Mouse (Mus musculus) gastrocnemius, adult 2 months (tissue): ENCODE data around the gene Prrt1. TPM values are rescaled to one million over a fixed set of nuclear protein-coding genes. Genes with fewer than 3 reads are reported as not detected.
A peak's percentile ranks its signal among the peaks of the same experiment; 100 is the strongest.

Experiments
- DNase-seq: peaks from one replicate; pipeline ENCODE4 v3.0.0; 2022
- H3K27ac ChIP-seq: fragments of 200-600 bp; 2 replicates; pipeline ENCODE4 v1.8.1; 2022; ENCODE audit warnings: mild to moderate bottlenecking
- H3K4me3 ChIP-seq: fragments of 200-600 bp; 2 replicates; pipeline ENCODE4 v1.8.1; 2022; ENCODE audit warnings: mild to moderate bottlenecking, moderate library complexity
- CTCF ChIP-seq: fragments of 200-600 bp; IDR thresholded peaks from 2 replicates; pipeline ENCODE4 v1.8.1; 2022; ENCODE audit warnings: antibody characterized with exemption, mild to moderate bottlenecking, moderate library complexity
- intact Hi-C: fragments of 180-260 bp; cut with DNase I; formaldehyde crosslinking; loops from one replicate; pipeline ENCODE4 v1.15.1; 2025
- total RNA-seq, 2 experiments: library from RNA; stranded (reverse); gene quantifications; 2 replicates each; pipeline ENCODE4 v1.2.3; 2021

Gene Prrt1
- total RNA-seq, 2 experiments from 2014 or later = 0.28 to 0.36 TPM

GRCm38 (mm10) chr17:34658145-34658544 lies 28.8 kb downstream of the Prrt1 start:
- intact Hi-C loops = no loop called here
- no peak for DNase-seq
- H3K4me3 ChIP-seq = no peak overlapping the region
- H3K27ac ChIP-seq = peak overlapping the region; percentile 90; the same call in 1 of the 2 replicates
- TF ChIP-seq CTCF = no peak

DNA sequence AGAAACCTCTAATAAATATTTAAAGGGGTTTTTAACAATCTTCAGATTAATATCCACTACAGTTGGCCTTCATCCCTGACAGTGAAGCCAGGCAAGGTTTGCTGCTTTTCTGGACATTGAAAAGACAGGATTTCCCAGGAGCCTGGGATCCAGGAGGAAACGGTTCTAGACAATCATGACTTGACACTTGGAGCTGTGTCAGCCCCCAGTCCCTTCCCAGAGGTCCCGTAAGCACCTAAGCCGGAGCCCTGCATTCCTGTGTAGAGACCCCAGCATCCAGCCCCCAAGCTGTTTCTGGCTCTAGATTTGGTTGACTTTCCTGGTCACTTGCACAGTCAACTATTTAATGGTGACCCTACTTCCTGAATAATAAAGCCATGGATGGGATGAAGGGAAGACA lies 29.3 kb downstream of the Prrt1 start:
- Histone ChIP-seq H3K27ac (peak overlapping the region; percentile 90; the same call in 1 of the 2 replicates), H3K4me3 (no peak overlapping the region)
- intact Hi-C loops = no loop called here
- TF ChIP-seq CTCF = no peak
- DNase-seq = no peak

GRCm38 (mm10) chr17:34659181-34659896 lies 30.0 kb downstream of the Prrt1 start:
- TF ChIP-seq CTCF = no peak
- Histone ChIP-seq H3K4me3 (peak overlapping the region; percentile 69), H3K27ac (peak overlapping the region; percentile 90)
- DNase-seq = peak; percentile 29
- intact Hi-C loops = no loop called here

DNA sequence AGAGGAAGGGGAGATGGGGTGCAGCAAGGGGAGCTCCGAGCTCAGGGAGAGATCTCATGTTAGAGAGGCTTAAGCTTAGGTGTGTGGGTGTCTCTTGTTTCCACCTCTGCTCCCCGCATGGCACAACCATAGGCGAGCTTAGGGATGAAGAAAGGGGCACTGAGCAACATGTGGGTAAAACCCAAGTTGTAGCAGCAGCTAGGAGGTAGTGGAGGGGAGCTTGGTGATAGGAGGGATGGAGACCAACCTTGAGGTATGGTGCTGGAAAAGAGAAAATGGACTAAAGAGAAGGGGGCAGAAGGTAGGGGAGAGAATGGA lies 30.5 kb downstream of the Prrt1 start:
- no peak for DNase-seq
- H3K27ac ChIP-seq = peak overlapping the region; percentile 90
- H3K4me3 ChIP-seq = peak overlapping the region; percentile 69
- intact Hi-C loops = no loop called here
- TF ChIP-seq CTCF = no peak

- TF ChIP-seq CTCF = no peak
- Histone ChIP-seq H3K4me3 (peak overlapping the region; percentile 69), H3K27ac (peak overlapping the region; percentile 90)
- peak; percentile 79 for DNase-seq
- intact Hi-C loops = no loop called here
Observed at GRCm38 (mm10) chr17:34660259-34660820, 31.0 kb downstream of the Prrt1 start.

GRCm38 (mm10) chr17:34661121-34661591 lies 31.8 kb downstream of the Prrt1 start:
- no peak for TF ChIP-seq CTCF
- H3K27ac ChIP-seq = peak overlapping the region; percentile 90
- peak; percentile 82 for DNase-seq
- intact Hi-C loops = no loop called here
- peak overlapping the region; percentile 69 for H3K4me3 ChIP-seq

DNA sequence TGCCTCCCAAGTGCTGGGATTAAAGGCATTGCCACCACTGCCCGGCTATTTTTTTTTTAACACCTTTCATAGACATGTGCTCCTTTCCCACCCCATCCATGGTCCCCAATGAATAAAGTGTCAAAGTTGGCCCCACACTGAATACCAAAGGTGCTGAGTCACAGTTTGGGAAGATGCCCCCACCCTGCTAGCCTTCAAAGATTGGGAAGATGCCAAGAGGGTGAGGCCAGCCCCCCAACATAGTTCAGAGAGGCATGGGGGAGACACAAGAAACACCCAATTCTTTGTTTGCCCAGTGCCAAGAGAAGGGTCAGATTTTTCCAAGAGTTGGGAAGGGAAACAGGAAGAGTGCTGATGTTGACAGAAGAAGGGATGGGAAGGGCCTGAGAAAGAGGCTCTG lies 33.1 kb downstream of the Prrt1 start:
- TF ChIP-seq CTCF = no peak
- DNase-seq = peak; percentile 26
- H3K4me3 ChIP-seq = peak overlapping the region; percentile 69
- intact Hi-C loops = no loop called here
- H3K27ac ChIP-seq = peak overlapping the region; percentile 90

DNA sequence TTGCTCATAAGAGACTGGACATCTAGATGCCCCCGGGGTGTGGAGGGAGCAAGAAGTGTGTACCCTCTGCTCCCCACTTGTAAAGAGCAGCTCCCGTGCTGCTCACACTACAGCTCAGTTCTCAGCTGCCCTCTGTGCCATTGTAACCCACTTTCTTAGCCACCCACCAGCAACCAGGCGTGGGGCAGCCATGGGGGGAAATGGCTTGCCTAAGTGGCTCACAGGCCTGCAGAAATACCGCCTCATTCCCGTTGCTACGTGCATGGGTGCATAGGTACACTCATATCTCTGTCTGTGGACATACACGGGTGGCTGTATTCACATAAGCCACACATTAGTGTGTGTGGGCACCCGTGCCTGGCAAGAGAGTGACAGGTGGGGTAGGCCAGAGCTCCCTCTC lies 33.6 kb downstream of the Prrt1 start:
- no peak for DNase-seq
- no peak for TF ChIP-seq CTCF
- intact Hi-C loops = no loop called here
- H3K4me3 ChIP-seq = peak overlapping the region; percentile 69
- H3K27ac ChIP-seq = peak overlapping the region; percentile 90

DNA sequence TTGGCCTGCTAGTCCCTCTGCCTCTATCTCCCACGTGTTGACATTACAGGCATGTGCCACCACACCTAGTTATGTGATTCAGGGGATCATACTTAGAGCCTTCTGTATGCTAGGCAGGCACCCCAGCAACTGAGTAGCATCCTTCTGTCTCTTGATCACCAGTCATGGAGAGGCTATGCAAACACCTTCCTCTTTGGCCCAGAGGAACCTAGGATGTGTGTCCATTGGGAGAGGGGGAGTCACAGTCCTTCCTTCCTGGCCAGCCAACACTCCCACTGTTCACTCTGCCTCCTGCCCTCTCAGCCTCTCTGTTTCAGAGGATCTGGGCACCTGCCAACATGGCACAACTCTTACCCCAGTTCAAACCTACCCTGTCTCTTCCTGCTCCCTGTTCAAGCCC lies 34.2 kb downstream of the Prrt1 start:
- Histone ChIP-seq H3K27ac (peak overlapping the region; percentile 90), H3K4me3 (peak overlapping the region; percentile 69)
- no peak for DNase-seq
- intact Hi-C loops = no loop called here
- no peak for TF ChIP-seq CTCF

- Histone ChIP-seq H3K27ac (no peak overlapping the region; the same call in 1 of the 2 replicates), H3K4me3 (no peak overlapping the region)
- peak; percentile 29 for DNase-seq
- intact Hi-C loops = no loop called here
- no peak for TF ChIP-seq CTCF
Observed at GRCm38 (mm10) chr17:34664472-34664871, 35.1 kb downstream of the Prrt1 start.

DNA sequence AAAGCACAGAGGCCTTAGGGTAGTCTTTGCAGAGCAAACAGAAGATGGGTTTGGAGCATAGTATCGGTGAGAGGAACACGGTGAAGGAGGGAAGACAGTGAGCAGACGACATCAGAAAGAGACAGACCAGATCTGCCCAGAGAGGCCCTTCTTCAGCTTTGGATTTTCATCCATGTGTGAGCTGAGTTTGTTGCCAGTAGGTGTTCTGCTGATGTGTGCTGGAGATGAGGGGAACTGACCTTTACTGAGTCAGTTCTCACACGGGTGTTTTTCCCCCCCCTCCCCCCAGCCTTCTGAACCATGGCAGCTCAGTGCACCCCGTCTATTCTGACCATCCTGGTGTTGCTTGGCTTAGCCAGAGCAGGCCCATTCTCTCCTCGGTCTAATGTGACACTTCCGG lies 40.9 kb downstream of the Prrt1 start, which contains the start of gene Tnxb:
TSS of gene Tnxb (plus strand) at position 301 of the 400 bp plus-strand sequence.
- Histone ChIP-seq H3K27ac (peak within 1 kb of the TSS; percentile 53), H3K4me3 (peak within 1 kb of the TSS; percentile 47)
- intact Hi-C loops = no loop called here
- DNase-seq = no peak
- TF ChIP-seq CTCF = no peak

DNA sequence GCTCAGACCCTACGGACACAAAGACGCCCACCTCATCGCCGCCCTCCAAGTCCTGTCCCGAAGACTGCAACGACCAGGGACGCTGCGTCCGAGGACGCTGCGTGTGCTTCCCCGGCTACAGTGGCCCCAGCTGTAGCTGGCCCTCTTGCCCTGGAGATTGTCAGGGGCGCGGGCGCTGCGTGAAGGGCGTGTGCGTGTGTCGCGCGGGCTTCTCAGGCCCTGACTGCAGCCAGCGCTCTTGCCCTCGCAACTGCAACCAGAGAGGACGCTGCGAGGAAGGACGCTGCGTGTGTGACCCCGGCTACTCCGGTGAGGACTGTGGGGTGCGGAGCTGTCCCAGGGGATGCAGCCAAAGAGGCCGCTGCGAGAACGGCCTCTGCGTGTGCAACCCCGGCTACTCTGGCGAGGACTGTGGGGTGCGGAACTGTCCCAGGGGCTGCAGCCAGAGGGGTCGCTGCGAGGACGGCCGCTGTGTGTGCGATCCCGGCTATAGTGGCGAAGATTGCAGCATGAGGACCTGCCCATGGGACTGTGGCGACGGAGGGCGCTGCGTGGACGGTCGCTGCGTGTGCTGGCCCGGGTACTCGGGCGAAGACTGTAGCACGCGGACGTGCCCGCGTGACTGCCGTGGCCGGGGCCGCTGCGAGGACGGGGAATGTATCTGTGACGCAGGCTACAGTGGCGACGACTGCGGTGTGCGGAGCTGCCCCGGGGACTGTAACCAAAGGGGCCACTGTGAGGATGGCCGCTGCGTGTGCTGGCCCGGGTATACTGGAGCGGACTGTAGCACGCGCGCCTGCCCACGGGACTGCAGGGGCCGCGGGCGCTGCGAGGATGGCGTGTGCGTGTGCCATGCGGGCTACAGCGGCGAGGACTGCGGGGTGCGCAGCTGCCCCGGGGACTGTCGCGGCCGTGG lies 42.1 kb downstream of the Prrt1 start:
- H3K27ac ChIP-seq = no peak overlapping the region
- DNase-seq = no peak
- TF ChIP-seq CTCF = no peak
- H3K4me3 ChIP-seq = peak overlapping the region; percentile 47
- intact Hi-C loops = no loop called here
